Mouse (Mus musculus): ENCODE measurements at regions not wholly inside any gene's neighbourhood (a gene's known extent, or its start where the extent isn't known, plus 50 kb on each side); places are given as distances from the start of the nearest gene placed in this dataset.

GRCm38 (mm10) chr9:61286561-61286960 lies 85.6 kb upstream of the Tle3 start:
- DNase-seq (ENCODE audit: low spot score in 2 of 2) = no peak

DNA sequence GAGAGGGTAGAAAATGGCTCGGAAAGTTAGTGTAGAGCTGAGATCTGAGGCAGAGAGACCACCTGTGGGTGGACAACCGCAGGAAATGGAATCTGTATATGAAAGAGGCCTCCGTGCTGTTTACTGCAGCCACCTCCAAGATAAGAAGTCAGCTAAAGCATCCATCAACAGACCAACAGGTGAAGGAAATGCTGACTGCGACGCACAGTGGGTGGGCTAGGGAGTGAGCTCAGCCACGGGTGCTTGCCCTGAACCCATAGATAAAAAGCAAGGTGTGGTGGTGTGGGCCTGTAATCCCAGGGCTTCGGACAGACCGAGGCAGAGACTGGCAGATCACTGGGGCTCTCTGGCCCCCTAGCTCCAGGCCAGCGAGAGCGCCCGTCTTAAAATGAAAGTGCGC lies 83.0 kb upstream of the Tle3 start:
- no peak for DNase-seq (ENCODE audit: low spot score in 2 of 2)

DNA sequence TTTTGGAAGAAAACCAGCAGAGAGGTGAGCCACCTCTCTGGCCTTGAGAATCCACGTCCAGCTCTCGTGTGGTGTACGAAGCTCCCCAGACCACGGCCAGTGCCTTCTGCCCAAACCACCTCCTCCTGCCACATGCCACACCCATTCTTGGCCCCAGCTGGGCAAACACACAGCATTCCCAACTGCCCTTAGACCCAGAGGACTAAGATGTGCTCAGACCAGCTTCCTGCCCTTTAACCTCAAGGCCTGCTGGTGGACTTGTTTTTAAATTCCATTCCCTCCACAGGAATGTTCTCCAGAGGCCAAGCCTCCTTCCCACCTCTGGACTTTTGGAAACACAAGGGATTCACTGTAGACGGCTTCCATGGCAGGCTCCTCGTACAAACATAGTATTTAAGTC lies 82.5 kb upstream of the Tle3 start:
- no peak for DNase-seq (ENCODE audit: low spot score in 2 of 2)

GRCm38 (mm10) chr9:61291646-61292045 lies 80.5 kb upstream of the Tle3 start:
- DNase-seq (ENCODE audit: low spot score in 2 of 2) = no peak

- DNase-seq (ENCODE audit: low spot score in 2 of 2) = no peak
Measured at GRCm38 (mm10) chr9:61292501-61292900, 79.7 kb upstream of the Tle3 start.

DNA sequence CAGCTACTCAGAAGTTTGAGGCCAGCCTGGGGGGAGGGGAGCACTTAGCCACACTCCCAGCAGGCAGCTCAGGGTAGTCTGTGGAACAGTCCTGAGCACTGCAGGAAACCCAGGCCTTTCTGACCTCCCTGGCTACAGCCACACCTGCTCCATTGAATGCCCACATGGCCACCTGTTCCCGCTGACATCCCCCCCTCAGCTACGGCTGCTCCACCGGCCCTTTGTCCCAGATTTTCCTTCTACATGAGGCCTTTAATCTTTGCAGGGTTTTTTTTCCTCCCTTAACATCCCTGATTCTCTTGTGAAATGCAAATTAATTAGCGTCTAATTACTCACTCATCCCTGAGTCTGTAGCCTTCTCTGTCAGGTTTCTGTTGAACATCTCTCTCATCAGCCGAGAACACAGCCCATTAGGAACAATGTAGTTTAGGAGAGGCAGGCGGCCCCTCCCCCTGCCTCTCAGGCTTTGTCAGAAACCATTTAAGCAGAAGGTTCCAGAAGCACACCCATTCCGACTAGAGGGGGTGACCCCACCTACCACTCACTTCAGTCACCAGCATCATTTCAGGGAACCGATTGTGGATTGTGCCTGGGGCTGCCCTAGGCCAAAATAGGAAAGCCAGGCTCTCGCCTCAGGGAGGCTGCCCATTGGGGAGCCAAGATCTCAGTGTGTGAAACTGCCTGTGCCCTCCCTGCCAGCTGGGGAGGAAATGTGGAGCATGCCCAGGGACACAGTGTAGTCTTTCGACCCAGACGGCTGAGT lies 78.8 kb upstream of the Tle3 start:
- DNase-seq (ENCODE audit: low spot score in 2 of 2) = no peak

DNA sequence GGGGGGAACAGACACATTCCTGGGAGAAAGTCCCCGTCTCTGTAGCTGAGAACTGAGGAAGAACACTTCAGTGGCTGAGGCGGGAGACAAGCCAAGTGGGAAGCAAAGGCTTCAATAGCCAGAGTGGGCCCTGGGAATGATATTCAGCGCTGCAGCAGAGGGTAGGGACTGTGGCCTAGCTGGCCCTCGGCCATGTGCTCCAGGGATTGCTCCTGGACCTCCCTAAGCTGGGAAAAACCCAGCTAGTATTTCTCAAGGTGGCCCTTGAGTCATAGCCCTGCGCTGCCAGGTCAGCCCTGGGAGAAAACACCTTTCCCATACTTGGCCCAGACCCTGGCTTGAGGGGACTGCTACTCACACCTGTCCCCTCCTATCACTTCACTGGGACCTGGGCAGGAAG lies 77.2 kb upstream of the Tle3 start:
- DNase-seq (ENCODE audit: low spot score in 2 of 2) = no peak

DNA sequence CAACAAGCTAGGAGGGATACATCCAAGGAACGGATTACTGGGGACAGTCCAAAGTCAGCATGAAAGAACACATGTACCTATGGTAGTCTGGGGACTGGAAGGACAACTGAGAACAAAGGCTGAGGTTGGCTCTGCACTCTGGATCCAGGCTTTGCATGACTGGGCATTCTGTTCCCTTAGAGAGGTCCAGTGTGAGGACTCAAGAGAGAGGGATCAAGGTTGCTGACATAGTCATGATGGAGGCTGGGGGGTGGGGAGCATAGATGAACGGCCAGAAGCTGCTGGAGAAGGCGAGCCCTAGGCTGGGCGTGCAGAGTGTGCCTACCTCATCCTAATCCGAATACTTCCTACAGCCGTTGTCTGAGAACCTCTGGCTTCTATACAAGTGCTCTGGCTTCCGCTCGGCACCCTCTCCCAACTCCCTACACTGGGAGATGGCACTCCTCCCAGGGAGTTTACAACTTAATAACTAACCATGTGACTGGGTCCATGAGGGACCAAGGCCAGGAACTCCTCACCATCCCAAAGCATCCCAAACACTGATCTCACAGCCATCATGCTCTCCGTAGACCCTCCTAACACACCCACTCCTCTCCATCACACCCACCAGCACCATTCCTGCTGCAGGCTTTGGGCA lies 75.7 kb upstream of the Tle3 start:
- DNase-seq (ENCODE audit: low spot score in 2 of 2) = no peak

DNA sequence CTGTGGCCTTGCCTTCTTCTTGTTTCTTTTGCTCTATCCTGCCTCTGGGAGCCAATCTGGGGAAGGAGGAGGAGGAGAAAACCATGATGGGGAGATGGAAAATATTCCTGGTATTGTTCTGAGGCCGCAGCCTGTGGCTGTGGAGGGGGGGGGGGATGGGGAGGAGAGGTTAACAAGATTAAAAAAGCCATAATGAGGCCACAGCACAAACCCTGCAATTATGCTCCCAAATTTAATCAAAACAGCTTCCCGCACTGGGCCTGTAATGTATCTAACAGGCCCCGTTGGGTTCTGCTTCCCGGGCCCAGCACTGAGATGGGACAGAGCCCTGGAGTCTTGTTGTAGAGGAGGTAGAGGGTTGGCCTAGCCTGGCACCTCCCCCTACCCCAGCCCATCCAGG lies 74.8 kb upstream of the Tle3 start:
- no peak for DNase-seq (ENCODE audit: low spot score in 2 of 2)

DNA sequence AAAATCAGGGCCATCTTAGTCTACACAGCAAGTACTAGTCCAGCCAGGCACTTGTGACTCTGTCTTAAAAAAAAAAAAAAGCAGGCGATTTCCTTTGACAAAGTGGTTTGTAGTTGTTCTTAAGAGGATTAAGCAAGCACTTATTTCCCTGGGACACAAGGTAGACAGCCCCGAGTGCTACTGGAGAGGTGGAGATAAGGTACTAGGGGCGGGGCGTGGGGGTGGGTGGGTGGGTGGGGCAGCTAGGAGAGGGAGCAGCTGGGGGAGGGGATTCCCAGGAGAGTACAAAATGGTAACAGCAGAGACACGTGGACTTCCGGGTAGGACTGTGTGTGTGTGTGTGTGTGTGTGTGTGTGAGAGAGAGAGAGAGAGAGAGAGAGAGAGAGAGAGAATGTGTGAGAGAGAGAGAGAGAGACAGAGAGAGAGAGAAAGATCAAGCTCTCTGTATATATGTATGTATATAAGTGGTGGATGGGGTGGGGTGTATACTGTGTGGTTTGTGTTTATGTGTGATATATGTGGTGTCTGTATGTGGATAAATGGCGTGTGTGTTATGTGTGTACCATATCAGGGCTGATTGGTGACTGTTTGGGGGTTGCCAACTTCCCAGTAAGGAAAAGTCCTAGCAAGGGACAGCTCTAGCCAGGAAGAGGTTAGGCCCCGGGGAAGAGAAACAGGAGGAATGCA lies 72.1 kb upstream of the Tle3 start:
- no peak for DNase-seq (ENCODE audit: low spot score in 2 of 2)

DNA sequence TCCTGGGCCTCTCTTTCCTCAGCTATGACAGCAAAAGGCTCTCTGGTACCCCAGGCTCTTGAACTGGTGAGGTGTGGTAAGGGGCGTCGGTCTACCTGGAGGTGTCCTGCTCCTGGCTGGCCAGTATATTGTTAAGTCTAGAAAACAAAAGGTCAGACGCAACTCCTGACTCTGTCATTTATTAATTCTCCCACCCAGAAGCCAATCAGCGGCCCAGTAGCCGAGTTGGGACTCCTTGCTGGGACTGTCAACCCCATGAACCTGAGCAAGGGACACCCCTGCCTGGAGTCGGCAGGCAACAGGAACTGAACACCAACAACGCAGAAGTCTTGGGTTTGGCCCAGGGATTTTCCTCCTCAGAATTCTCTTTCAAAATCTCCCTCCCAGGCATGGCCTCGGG lies 71.1 kb upstream of the Tle3 start:
- DNase-seq (ENCODE audit: low spot score in 2 of 2) = no peak

DNA sequence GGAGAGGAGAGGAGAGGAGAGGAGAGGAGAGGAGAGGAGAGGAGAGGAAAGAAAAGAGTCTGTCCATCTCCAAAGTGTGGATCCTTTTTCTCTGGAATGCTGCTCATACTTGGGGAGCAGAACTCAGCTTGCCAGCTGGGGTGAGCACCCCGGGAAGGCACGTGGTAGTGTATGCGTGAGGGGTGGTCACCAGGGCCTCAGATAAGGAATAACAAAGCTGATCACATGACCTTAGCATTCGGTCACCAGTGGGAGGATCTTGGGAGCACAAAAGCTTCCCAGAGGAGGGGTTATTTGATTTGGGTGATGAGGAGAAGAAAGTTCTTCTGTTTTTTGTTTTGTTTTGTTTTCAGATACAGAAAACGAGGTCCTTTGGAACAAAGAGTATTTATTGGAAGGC lies 69.4 kb upstream of the Tle3 start:
- DNase-seq (ENCODE audit: low spot score in 2 of 2) = no peak

- no peak for DNase-seq (ENCODE audit: low spot score in 2 of 2)
Measured at GRCm38 (mm10) chr9:61306306-61306705, 65.9 kb upstream of the Tle3 start.

- DNase-seq (ENCODE audit: low spot score in 2 of 2) = no peak
Measured at GRCm38 (mm10) chr9:61309096-61309495, 63.1 kb upstream of the Tle3 start.

GRCm38 (mm10) chr9:61309768-61310493 lies 62.2 kb upstream of the Tle3 start:
- DNase-seq (ENCODE audit: low spot score in 2 of 2) = peak in 1 of 2 experiments; percentile 60

GRCm38 (mm10) chr9:61310574-61310973 lies 61.6 kb upstream of the Tle3 start:
- no peak for DNase-seq (ENCODE audit: low spot score in 2 of 2)

GRCm38 (mm10) chr9:61311604-61312003 lies 60.6 kb upstream of the Tle3 start:
- no peak for DNase-seq (ENCODE audit: low spot score in 2 of 2)

- no peak for DNase-seq (ENCODE audit: low spot score in 2 of 2)
Measured at GRCm38 (mm10) chr9:61314630-61315179, 57.5 kb upstream of the Tle3 start.

DNA sequence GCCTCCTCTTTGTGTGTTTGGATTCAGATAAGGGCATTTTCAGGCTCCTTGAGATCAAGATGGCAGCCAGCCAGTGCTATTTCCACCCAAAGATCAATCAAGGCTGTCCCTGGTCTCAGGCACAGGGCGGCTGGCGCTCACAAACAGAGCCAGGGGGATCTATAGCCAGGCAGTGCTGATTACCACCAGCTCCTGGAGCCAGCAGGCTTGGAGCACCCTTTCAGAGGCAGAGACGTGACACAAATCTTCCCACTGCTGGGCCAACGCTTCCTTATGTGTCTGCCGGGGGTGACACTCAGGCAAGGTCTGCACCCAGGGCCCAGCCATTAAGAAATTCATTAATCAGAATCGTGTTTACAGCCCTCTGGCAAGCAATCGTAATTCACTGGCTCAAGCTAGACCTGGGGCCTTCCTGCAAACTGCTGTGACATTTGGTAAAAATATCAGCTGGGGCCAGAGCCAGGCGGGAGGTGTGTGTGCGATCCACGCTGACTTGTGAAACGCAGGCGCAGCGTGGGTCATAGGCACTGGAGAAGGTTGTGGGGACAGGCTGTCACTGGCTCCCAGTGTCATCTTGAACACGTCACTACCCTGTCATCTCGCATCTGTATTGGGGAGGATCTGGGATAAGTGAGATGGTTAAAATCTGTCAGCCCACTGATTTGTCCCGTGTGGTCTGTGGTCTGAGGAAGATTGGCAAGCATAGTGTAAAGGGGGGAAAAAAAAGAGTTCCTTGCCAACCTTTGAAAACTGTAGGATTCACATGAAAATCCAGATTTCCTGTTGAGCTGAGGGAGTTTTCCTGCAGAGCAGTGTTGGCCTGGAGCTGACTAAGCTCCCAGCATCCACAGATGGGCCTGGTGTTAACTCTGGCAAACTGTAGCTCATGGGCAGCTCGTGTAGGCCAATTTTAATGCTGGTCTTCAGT lies 56.5 kb upstream of the Tle3 start:
- DNase-seq (ENCODE audit: low spot score in 2 of 2) = peak in 1 of 2 experiments; percentile 58

DNA sequence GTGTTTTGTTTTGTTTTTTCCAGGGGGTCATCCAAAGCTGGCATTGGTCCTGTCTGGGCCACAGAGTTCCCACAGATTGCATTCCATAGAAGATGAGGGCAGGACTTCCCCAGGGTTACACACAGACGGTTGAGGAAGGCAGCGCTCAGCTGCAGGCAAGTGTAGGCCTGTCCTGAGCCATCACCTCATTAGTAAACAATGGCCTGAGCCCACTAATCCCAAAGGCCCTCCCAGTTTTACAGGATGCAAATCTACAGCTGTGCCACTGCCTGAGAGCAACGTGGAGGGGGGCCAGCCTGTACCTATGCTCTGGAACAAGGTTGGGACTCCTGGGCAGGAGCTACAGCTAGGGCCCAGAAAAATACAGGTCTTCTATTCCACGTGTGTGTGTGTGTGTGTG lies 55.7 kb upstream of the Tle3 start:
- no peak for DNase-seq (ENCODE audit: low spot score in 2 of 2)

- DNase-seq (ENCODE audit: low spot score in 2 of 2) = peak in 1 of 2 experiments; percentile 36
Measured at GRCm38 (mm10) chr9:61319721-61320120, 52.4 kb upstream of the Tle3 start.
